Mouse (Mus musculus) frontal cortex, postnatal 36 days (tissue): ENCODE results near the gene Gm6176.
"Not testable (repeated sequence)": the region's sequence is repeated elsewhere in the genome, so short reads cannot be mapped to it uniquely, and the experiment has no call there.

ENCODE experiments used
- DNase-seq, 2 experiments: peaks; one replicate each; pipeline ENCODE4 v3.0.0; 2022; ENCODE audit warnings: low spot score in 2 of 2

Gene Gm6176

GRCm38 (mm10) chr7:22056205-22056604 lies at the start of gene Gm6176:
Gene Gm6176 (minus strand): TSS chr7:22056305.
- DNase-seq = not testable (repeated sequence)

GRCm38 (mm10) chr7:22068757-22069156 lies 12.7 kb upstream of the Gm6176 start, which contains the start of gene Vmn1r139:
Gene Vmn1r139 (plus strand): TSS chr7:22069057.
- DNase-seq = not testable (repeated sequence)

- not testable (repeated sequence) for DNase-seq
These were observed 27.3 kb downstream of the Gm6176 start, which contains the start of gene Vmn1r138 for GRCm38 (mm10) chr7:22028797-22029196. Gene Vmn1r138 (minus strand): TSS chr7:22028897.
